In genomic region chr14:53614341-53614740, GRCm38 (mm10) we compare ENCODE assay signal across 9 mouse cellular contexts.
DNase-seq lines count a peak whose midpoint lies in the region; ATAC-seq and TF ChIP-seq lines count a peak whose summit lies in the region.
"Had no signal": no experiment of that assay in that cellular context is flagged by ENCODE, and none has a peak within 500 bp of the region (broad histone marks: within the 10 kb centered on the region; RNA-seq: fewer than 3 reads in every experiment).

No protein-coding gene starts in this region.

- no peaks in the 10 kb centered on the region for H3K9me3 ChIP-seq in kidney, postnatal 0 days (replicated peaks; ENCODE audit: low read length)

- no peaks in the 10 kb centered on the region for H3K36me3 ChIP-seq in kidney, postnatal 0 days (ENCODE audit: insufficient read depth, low read length)

- H3K4me2 ChIP-seq in kidney, postnatal 0 days (ENCODE audit: low read length): no peak overlapping the region

- no peaks in the 10 kb centered on the region for H3K4me1 ChIP-seq in kidney, postnatal 0 days (replicated peaks; ENCODE audit: insufficient read depth, low read length)

- no peak overlapping the region for H3K9ac ChIP-seq in kidney, postnatal 0 days (ENCODE audit: low read depth, low read length)

- DNase-seq in kidney, postnatal 0 days (ENCODE audit: low spot score): no peak
- DNase-seq in kidney, adult 18-20 months: no peak
- peak; percentile 9 to 13 for DNase-seq in right cerebral cortex, adult 2 months (ENCODE audit: low spot score in 2 of 2)
- DNase-seq in right cerebral cortex, postnatal 4 days: no peak
- peak; percentile 17 for DNase-seq in embryo, embryonic 10.5 days (ENCODE audit: low spot score)
- DNase-seq in thymus, postnatal 4 days: peak; percentile 71
- DNase-seq in spleen, postnatal 4 days (ENCODE audit: low spot score in 2 of 2): no peak
- DNase-seq: gastrocnemius, postnatal 36 days had no signal

- H3K27ac ChIP-seq in kidney, postnatal 0 days: no peak overlapping the region

- no peak for ATAC-seq in kidney, postnatal 0 days (replicated peaks; ENCODE audit: low FRiP score, low read depth)
- ATAC-seq in monocyte, adult 5-6 weeks (replicated peaks; ENCODE audit: insufficient number of reproducible peaks, low FRiP score, low TSS enrichment, poor library complexity, severe bottlenecking): no peak

- H3K27me3 ChIP-seq in kidney, postnatal 0 days (ENCODE audit: insufficient read depth, low read length): no peaks in the 10 kb centered on the region

- H3K4me3 ChIP-seq in kidney, postnatal 0 days (replicated peaks; ENCODE audit: low read depth, low read length): no peak overlapping the region

- TF ChIP-seq CTCF in kidney, postnatal 0 days (IDR thresholded peaks at IDR 0.05; ENCODE audit: low read depth): peak; percentile 43

Comparison
In these comparisons a context has a peak if more than half of its experiments do, and no peak if none do; other contexts are left out.
1. DNase-seq: peak in right cerebral cortex, adult 2 months (2 of 2), embryo, embryonic 10.5 days (single experiment) and thymus, postnatal 4 days (single experiment); none in kidney, postnatal 0 days (single experiment), kidney, adult 18-20 months (single experiment), right cerebral cortex, postnatal 4 days (single experiment) and spleen, postnatal 4 days (0 of 2).